Mouse (Mus musculus): ENCODE data around the gene Ppp1r32.

Gene Ppp1r32

GRCm38 (mm10) chr19:10444685-10445369 lies 37.9 kb downstream of the Ppp1r32 start:
- CTCF ChIA-PET, result interaction anchor here (0.5 to 3.0 kb wide), 10 partner anchors 9 to 103 kb away, joined by 3 to 11 read pairs (median 4); no protein-coding TSS in a partner anchor
- POLR2A ChIA-PET, result interaction anchor here in 2 of 4 experiments (0.8 to 1.9 kb wide), 3 partner anchors 8 to 14 kb away, joined by 3 to 5 read pairs (median 4); no protein-coding TSS in a partner anchor

DNA sequence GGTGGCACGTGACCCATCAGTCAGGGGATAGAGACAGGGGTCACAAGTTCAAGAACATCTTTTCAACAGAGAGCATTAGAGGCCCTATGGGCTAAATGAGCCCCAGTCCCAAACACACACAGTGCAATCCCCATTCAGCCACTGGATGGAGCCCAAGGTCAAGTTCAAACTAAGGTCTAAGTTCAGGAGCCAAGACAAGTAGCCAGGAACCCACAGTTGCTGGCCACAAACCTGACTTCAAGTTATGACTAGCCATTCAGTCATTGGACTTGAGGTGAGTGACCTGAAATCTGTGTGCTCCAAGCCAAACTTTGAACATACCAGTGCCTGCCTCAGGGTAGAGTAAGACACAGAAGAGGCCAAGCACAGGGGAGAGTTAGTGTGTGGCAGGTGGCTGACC lies 45.2 kb downstream of the Ppp1r32 start:
- CTCF ChIA-PET, result interaction anchor here in 2 of 4 experiments (1.1 to 1.8 kb wide), 3 partner anchors 15 to 106 kb away, joined by 3 to 5 read pairs (median 4); no protein-coding TSS in a partner anchor
- POLR2A ChIA-PET, result interaction anchor here in 1 of 4 experiments (0.6 kb wide), 1 partner anchor 260 kb away, joined by 3 read pairs; no protein-coding TSS in a partner anchor

- ChIA-PET POLR2A (interaction anchor here in 1 of 4 experiments (1.5 kb wide), 1 partner anchor 16 kb away, joined by 3 read pairs; no protein-coding TSS in a partner anchor), CTCF (interaction anchor here in 2 of 4 experiments (1.2 to 3.2 kb wide), 6 partner anchors 51 to 102 kb away, joined by 3 to 25 read pairs (median 4); no protein-coding TSS in a partner anchor)
Observed at GRCm38 (mm10) chr19:10436726-10437125, 46.0 kb downstream of the Ppp1r32 start.

DNA sequence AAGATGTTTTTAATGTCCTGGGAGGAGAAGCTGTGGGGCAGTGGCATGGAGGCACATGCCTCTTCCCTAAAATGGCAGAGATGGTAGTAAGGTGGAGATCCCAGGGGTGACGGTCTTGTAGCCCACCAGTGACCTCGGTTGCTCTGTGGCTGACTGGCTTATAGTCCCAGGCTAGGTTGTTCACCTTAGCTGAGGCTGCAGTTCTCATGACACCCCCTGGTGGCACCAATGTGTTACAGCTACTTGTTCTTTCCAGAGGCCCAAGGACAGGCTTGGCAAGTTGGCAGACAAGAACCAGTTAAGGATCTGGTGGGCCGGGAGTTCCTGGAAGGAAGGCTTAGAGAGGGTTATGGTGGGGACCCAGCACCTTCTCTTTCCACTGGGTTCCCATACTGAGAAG lies 46.8 kb downstream of the Ppp1r32 start:
- ChIA-PET POLR2A (interaction anchor here in 2 of 4 experiments (0.5 to 1.5 kb wide), 7 partner anchors 9 to 177 kb away, joined by 3 to 4 read pairs (median 3); partner anchors contain the start of gene Lrrc10b (in 1 of the 2)), CTCF (interaction anchor here (0.6 to 3.2 kb wide), 59 partner anchors 9 to 195 kb away, joined by 3 to 25 read pairs (median 4); partner anchors contain the start of genes Lrrc10b (in 2 of the 4), Cpsf7 (in 1 of the 4), Ppp1r32 (in 1 of the 4) and Syt7 (in 1 of the 4))

GRCm38 (mm10) chr19:10434927-10435326 lies 47.8 kb downstream of the Ppp1r32 start:
- CTCF ChIA-PET, result interaction anchor here (0.5 to 3.2 kb wide), 16 partner anchors 10 to 362 kb away, joined by 3 to 25 read pairs (median 4); partner anchors contain the start of gene Lrrc10b (in 2 of the 4)
- POLR2A ChIA-PET, result interaction anchor here in 3 of 4 experiments (0.5 to 1.3 kb wide), 5 partner anchors 15 to 133 kb away, joined by 3 to 4 read pairs (median 3); no protein-coding TSS in a partner anchor

DNA sequence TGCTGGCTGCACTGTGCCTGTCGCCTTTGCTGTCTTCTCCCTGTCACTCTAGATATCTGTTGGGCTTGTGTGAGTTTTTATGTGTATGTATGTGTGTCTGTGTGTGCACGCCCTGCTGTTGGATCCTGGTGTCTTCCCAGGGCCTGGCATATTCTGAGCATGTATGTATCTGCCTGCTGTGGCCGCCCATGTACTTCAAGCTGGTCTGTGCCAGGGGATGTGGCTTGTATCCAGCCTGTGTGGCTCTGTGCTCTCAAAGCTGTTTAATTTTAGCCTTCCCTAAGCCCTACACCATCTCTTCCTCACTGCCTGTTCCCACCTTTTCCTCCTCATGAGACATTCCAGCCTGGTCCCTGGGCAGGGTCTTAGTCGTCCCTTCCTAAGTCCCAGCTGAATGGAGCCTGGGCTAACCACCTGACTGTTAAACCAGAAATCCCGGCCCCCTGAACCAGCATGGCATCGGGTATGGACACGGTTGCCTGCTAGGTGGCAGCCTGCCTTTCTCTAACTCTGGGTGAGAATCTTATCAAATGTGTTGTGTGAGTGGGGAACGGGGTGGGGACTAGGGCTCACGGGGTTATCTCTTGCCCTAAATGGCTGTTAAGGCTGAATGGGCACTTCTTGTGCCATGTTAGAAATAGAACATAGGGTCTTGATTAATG lies 48.7 kb downstream of the Ppp1r32 start:
- ChIA-PET POLR2A (interaction anchor here (0.5 to 1.3 kb wide), 6 partner anchors 14 to 134 kb away, joined by 3 to 4 read pairs (median 3); no protein-coding TSS in a partner anchor), CTCF (interaction anchor here (0.6 to 3.2 kb wide), 10 partner anchors 10 to 175 kb away, joined by 3 to 25 read pairs (median 3); partner anchors contain the start of gene Lrrc10b (in 1 of the 4))

GRCm38 (mm10) chr19:10433225-10433624 lies 49.5 kb downstream of the Ppp1r32 start:
- POLR2A ChIA-PET, result interaction anchor here in 1 of 4 experiments (0.8 kb wide), 1 partner anchor 22 kb away, joined by 3 read pairs; no protein-coding TSS in a partner anchor
- CTCF ChIA-PET, result interaction anchor here in 1 of 4 experiments (0.9 to 1.1 kb wide), 2 partner anchors 11 to 16 kb away, joined by 3 read pairs; no protein-coding TSS in a partner anchor

GRCm38 (mm10) chr19:10431841-10432240 lies 50.9 kb downstream of the Ppp1r32 start:
- POLR2A ChIA-PET, result interaction anchor here in 2 of 4 experiments (1.3 to 1.8 kb wide), 2 partner anchors 18 to 25 kb away, joined by 3 to 4 read pairs; partner anchors contain the start of gene Lrrc10b (in 1 of the 2)
- CTCF ChIA-PET, result interaction anchor here in 3 of 4 experiments (0.5 to 1.6 kb wide), 3 partner anchors 18 to 91 kb away, joined by 3 to 6 read pairs (median 5); no protein-coding TSS in a partner anchor

DNA sequence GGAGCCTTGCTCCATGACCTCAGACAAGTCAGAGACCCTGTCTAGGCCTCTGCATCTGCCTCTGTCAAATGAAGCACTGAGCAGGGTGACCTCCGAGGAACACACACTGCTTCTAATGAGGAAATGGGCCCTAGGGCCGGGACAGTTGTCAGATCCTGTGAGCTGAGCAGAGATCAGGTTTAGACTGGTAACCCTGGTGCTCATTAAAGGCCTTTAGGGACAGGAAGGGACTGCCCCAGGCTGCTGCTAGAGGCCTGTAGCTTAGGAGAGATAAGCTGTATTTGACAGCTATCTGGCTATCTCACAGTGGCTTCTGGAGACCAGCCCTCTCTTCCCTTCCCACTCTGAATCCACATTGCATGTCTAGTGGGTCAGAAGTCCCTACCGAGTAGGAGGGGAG lies 51.3 kb downstream of the Ppp1r32 start:
- ChIA-PET CTCF (interaction anchor here in 2 of 4 experiments (1.5 to 1.6 kb wide), 2 partner anchors 18 to 90 kb away, joined by 3 to 6 read pairs; no protein-coding TSS in a partner anchor), POLR2A (interaction anchor here in 2 of 4 experiments (1.3 to 1.8 kb wide), 2 partner anchors 17 to 26 kb away, joined by 3 to 4 read pairs; partner anchors contain the start of gene Lrrc10b (in 1 of the 2))

DNA sequence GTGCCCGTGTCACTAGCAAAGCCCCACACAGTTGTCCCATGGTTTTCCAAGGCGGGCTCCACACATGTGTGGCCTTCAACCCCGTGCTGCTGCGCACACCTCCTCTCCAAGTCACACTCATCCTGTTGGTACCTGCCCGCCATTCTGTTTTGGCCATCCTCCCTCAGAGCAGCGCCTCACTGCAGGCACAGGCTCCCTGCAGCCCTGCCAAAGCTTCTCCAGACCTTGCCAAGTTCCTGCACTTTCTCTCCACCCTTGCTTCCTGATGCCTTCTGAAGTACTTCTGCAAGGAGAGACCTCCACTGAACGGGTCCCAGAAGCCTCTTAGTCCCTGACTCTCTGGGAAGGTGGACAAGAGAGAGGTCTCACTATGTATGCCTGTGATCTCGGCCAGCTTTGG lies 53.4 kb downstream of the Ppp1r32 start:
- CTCF ChIA-PET, result interaction anchor here in 2 of 4 experiments (0.6 to 0.8 kb wide), 2 partner anchors 73 to 417 kb away, joined by 3 to 4 read pairs; no protein-coding TSS in a partner anchor
- POLR2A ChIA-PET, result interaction anchor here in 1 of 4 experiments (0.8 kb wide), 1 partner anchor 30 kb away, joined by 3 read pairs; no protein-coding TSS in a partner anchor

- ChIA-PET CTCF (interaction anchor here in 1 of 4 experiments (1.0 kb wide), 2 partner anchors 59 to 87 kb away, joined by 3 to 4 read pairs; no protein-coding TSS in a partner anchor), POLR2A (no interaction called here)
Observed at GRCm38 (mm10) chr19:10427431-10427830, 55.3 kb downstream of the Ppp1r32 start.

GRCm38 (mm10) chr19:10426793-10427192 lies 55.9 kb downstream of the Ppp1r32 start:
- POLR2A ChIA-PET, result interaction anchor here in 1 of 4 experiments (0.9 kb wide), 1 partner anchor 10 kb away, joined by 3 read pairs; no protein-coding TSS in a partner anchor
- CTCF ChIA-PET, result interaction anchor here in 3 of 4 experiments (0.6 to 1.0 kb wide), 4 partner anchors 60 to 1151 kb away, joined by 3 to 4 read pairs (median 4); no protein-coding TSS in a partner anchor

DNA sequence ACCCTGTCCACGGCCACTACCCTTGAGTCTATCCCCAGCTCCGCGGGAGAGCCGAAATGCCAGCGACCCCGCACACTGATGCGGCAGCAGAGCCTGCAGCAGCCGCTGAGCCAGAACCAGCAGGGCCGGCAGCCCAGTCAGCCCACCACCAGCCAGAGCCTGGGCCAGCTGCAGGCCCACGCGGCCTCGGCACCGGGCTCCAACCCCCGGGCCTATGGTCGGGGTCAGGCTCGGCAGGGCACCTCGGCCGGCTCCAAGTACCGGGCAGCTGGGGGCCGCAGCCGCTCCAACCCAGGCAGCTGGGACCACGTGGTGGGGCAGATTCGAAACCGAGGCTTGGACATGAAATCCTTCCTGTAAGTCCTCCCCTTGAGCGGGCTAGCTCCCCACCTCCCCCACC lies 56.4 kb downstream of the Ppp1r32 start:
- POLR2A ChIA-PET, result interaction anchor here in 2 of 4 experiments (0.9 to 2.0 kb wide), 4 partner anchors 9 to 94 kb away, joined by 3 to 5 read pairs (median 3); no protein-coding TSS in a partner anchor
- CTCF ChIA-PET, result interaction anchor here in 3 of 4 experiments (0.6 to 1.5 kb wide), 6 partner anchors 10 to 1151 kb away, joined by 3 to 6 read pairs (median 4); no protein-coding TSS in a partner anchor

GRCm38 (mm10) chr19:10425484-10426270 lies 57.1 kb downstream of the Ppp1r32 start:
- CTCF ChIA-PET, result interaction anchor here in 3 of 4 experiments (0.5 to 1.5 kb wide), 7 partner anchors 10 to 160 kb away, joined by 3 to 6 read pairs (median 3); no protein-coding TSS in a partner anchor
- POLR2A ChIA-PET, result interaction anchor here in 3 of 4 experiments (0.6 to 2.0 kb wide), 5 partner anchors 9 to 204 kb away, joined by 3 to 5 read pairs (median 3); no protein-coding TSS in a partner anchor

GRCm38 (mm10) chr19:10424751-10425150 lies 58.0 kb downstream of the Ppp1r32 start:
- CTCF ChIA-PET, result interaction anchor here in 2 of 4 experiments (0.8 to 1.5 kb wide), 2 partner anchors 11 kb away, joined by 3 to 6 read pairs; no protein-coding TSS in a partner anchor

More at GRCm38 (mm10) chr19:10424751-10425150, 58.0 kb downstream of the Ppp1r32 start:
- POLR2A ChIA-PET, result interaction anchor here in 1 of 4 experiments (0.6 to 2.0 kb wide), 2 partner anchors 92 to 141 kb away, joined by 3 to 5 read pairs; no protein-coding TSS in a partner anchor
